Mouse (Mus musculus) kidney, embryonic 16.5 days (tissue): Measurements from ENCODE around the gene Dhdh. TPM values are rescaled to one million over a fixed set of nuclear protein-coding genes. Genes with fewer than 3 reads are reported as not detected.

Experiments used
- microRNA-seq: library from miRNA; unstranded; fragments of <30 nt; microRNA quantifications from one replicate; pipeline ENCODE4, GENCODE M21; 2016
- polyA plus RNA-seq: library from polyadenylated mRNA; unstranded; fragments of >200 nt; fragmentation: Nextera tagmentation; extraction: Ambion mirVana; gene quantifications from 2 replicates; pipeline ENCODE4 v1.2.1, GENCODE M21; 2015

Gene Dhdh
- polyA plus RNA-seq, 1 experiment from 2014 or later, result 2.4 TPM

Small RNA genes lying within 50 kb of the gene (microRNA-seq; reads per million reads assigned to microRNA genes)
- gene Gm22133, result 0.47 reads per million

Other genes with a start within 250 kb of the Dhdh start
- 1.0 and 1.1 TPM in 2 replicates for gene Cd37, start 249.7 kb downstream of the Dhdh start, polyA plus RNA-seq
- gene Slc6a16, start 247.7 kb downstream of the Dhdh start, polyA plus RNA-seq, result 0.28 and 0.30 TPM in 2 replicates
- not detected in 2 replicates for gene Slc6a21, start 211.3 kb downstream of the Dhdh start, polyA plus RNA-seq
- 22.3 and 23.6 TPM in 2 replicates for gene Trpm4, start 155.0 kb downstream of the Dhdh start, polyA plus RNA-seq
- 1.7 and 1.8 TPM in 2 replicates for gene Hrc, start 153.5 kb downstream of the Dhdh start, polyA plus RNA-seq
- gene Ppfia3, start 121.8 kb downstream of the Dhdh start, polyA plus RNA-seq, result 5.1 and 6.3 TPM in 2 replicates
- gene Lin7b, start 118.2 kb downstream of the Dhdh start, polyA plus RNA-seq, result 1.7 and 1.9 TPM in 2 replicates
- gene Snrnp70, start 93.1 kb downstream of the Dhdh start, polyA plus RNA-seq, result 211 and 227 TPM in 2 replicates
- not detected in 2 replicates for gene Kcna7, start 83.2 kb downstream of the Dhdh start, polyA plus RNA-seq
- gene Ntf5, start 75.1 kb downstream of the Dhdh start, polyA plus RNA-seq, result 1.5 and 1.6 TPM in 2 replicates
- not detected in 2 replicates for gene Lhb, start 68.0 kb downstream of the Dhdh start, polyA plus RNA-seq
- 51.1 and 51.7 TPM in 2 replicates for gene Gys1, start 54.0 kb downstream of the Dhdh start, polyA plus RNA-seq
- gene Ruvbl2, start 50.7 kb downstream of the Dhdh start, polyA plus RNA-seq, result 164 and 173 TPM in 2 replicates
- gene Ftl1, start 28.9 kb downstream of the Dhdh start, polyA plus RNA-seq, result 5,149 and 5,628 TPM in 2 replicates
- 172 and 182 TPM in 2 replicates for gene Bax, start 21.9 kb downstream of the Dhdh start, polyA plus RNA-seq
- gene Tulp2, start 6.9 kb downstream of the Dhdh start, polyA plus RNA-seq, result 0.80 and 1.1 TPM in 2 replicates
- gene Gm45808, start 2.0 kb downstream of the Dhdh start, polyA plus RNA-seq, result not detected in 2 replicates
- 295 and 299 TPM in 2 replicates for gene Nucb1, start 21.6 kb upstream of the Dhdh start, polyA plus RNA-seq
- gene Ppp1r15a, start 37.5 kb upstream of the Dhdh start, polyA plus RNA-seq, result 24.3 and 24.8 TPM in 2 replicates
- 4.4 and 5.3 TPM in 2 replicates for gene Plekha4, start 37.5 kb upstream of the Dhdh start, polyA plus RNA-seq
- gene Hsd17b14, start 66.1 kb upstream of the Dhdh start, polyA plus RNA-seq, result 13.5 and 15.5 TPM in 2 replicates
- gene Bcat2, start 81.3 kb upstream of the Dhdh start, polyA plus RNA-seq, result 87.9 and 93.2 TPM in 2 replicates
- not detected in 2 replicates for gene Fgf21, start 126.7 kb upstream of the Dhdh start, polyA plus RNA-seq
- gene Fut1, start 128.5 kb upstream of the Dhdh start, polyA plus RNA-seq, result 0.27 and 0.32 TPM in 2 replicates
- 0.13 and 0.14 TPM in 2 replicates for gene Izumo1, start 133.0 kb upstream of the Dhdh start, polyA plus RNA-seq
- gene Rasip1, start 138.7 kb upstream of the Dhdh start, polyA plus RNA-seq, result 11.6 and 13.0 TPM in 2 replicates
- gene Mamstr, start 151.2 kb upstream of the Dhdh start, polyA plus RNA-seq, result 8.0 and 9.0 TPM in 2 replicates
- 0.32 and 0.57 TPM in 2 replicates for gene Fut2, start 177.6 kb upstream of the Dhdh start, polyA plus RNA-seq
- gene Ntn5, start 195.2 kb upstream of the Dhdh start, polyA plus RNA-seq, result 0.18 and 0.29 TPM in 2 replicates
- 0.22 and 0.24 TPM in 2 replicates for gene Sec1, start 205.6 kb upstream of the Dhdh start, polyA plus RNA-seq
- 10.7 and 11.6 TPM in 2 replicates for gene Car11, start 211.0 kb upstream of the Dhdh start, polyA plus RNA-seq
- 4.1 and 4.3 TPM in 2 replicates for gene Dbp, start 216.3 kb upstream of the Dhdh start, polyA plus RNA-seq
- gene Rpl18, start 226.7 kb upstream of the Dhdh start, polyA plus RNA-seq, result 1,042 and 1,047 TPM in 2 replicates
- gene Sphk2, start 229.2 kb upstream of the Dhdh start, polyA plus RNA-seq, result 36.2 and 36.7 TPM in 2 replicates
- 1.1 and 1.2 TPM in 2 replicates for gene Fam83e, start 232.4 kb upstream of the Dhdh start, polyA plus RNA-seq
- not detected in 2 replicates for gene Spaca4, start 237.0 kb upstream of the Dhdh start, polyA plus RNA-seq